Mouse (Mus musculus) testis, adult 2 months (tissue): ENCODE results near the gene Glod4. TPM values are rescaled to one million over a fixed set of nuclear protein-coding genes. Genes with fewer than 3 reads are reported as not detected.

Experiments used
- H3K27ac ChIP-seq: fragments of 200-500 bp; 2 replicates; pipeline ENCODE4 v1.5.1; 2012; ENCODE audit warnings: low read depth, low read length; ENCODE audit not compliant: control insufficient read depth, insufficient read depth
- H3K27me3 ChIP-seq: fragments of 200-500 bp; 2 replicates; pipeline ENCODE4 v1.6.1; 2012; ENCODE audit warnings: mild to moderate bottlenecking, low read length, moderate library complexity; ENCODE audit not compliant: control insufficient read depth, insufficient read depth
- H3K36me3 ChIP-seq: fragments of 200-500 bp; 2 replicates; pipeline ENCODE4 v1.6.1; 2012; ENCODE audit warnings: mild to moderate bottlenecking, low read length; ENCODE audit not compliant: control insufficient read depth, insufficient read depth
- H3K4me1 ChIP-seq: fragments of 200-500 bp; 2 replicates; pipeline ENCODE4 v1.6.1; 2012; ENCODE audit warnings: low read length; ENCODE audit not compliant: control insufficient read depth, insufficient read depth
- H3K4me3 ChIP-seq: fragments of 200-500 bp; 2 replicates; pipeline ENCODE4 v1.5.1; 2012; ENCODE audit warnings: low read depth, mild to moderate bottlenecking, low read length, moderate library complexity, mixed read lengths; ENCODE audit not compliant: control insufficient read depth
- CTCF ChIP-seq: fragments of 200-500 bp; IDR thresholded peaks from 2 replicates; pipeline ENCODE4 v1.5.1; 2012; ENCODE audit warnings: low read depth, mild to moderate bottlenecking, inconsistent platforms, low read length, moderate library complexity; ENCODE audit not compliant: control insufficient read depth, insufficient read depth, insufficient replicate concordance
- POLR2A ChIP-seq: fragments of 200-500 bp; IDR thresholded peaks from 2 replicates; pipeline ENCODE4 v1.6.1; 2012; ENCODE audit warnings: low read depth, mild to moderate bottlenecking, inconsistent platforms, low read length, moderate library complexity; ENCODE audit not compliant: control insufficient read depth
- polyA plus RNA-seq: library from polyadenylated mRNA; depleted of rRNA; stranded (reverse); fragments of >200 nt; gene quantifications from 2 replicates; pipeline ENCODE4 v1.2.3, GENCODE M21; 2012

The Glod4 gene
- polyA plus RNA-seq, 1 experiment: 9.4 TPM

- TF ChIP-seq CTCF (no peak), POLR2A (no peak)
- Histone ChIP-seq H3K27ac (peak overlapping the region; percentile 23), H3K4me3 (no peak overlapping the region), H3K4me1 (no peaks in the 10 kb centered on the region), H3K27me3 (no peaks in the 10 kb centered on the region), H3K36me3 (no peaks in the 10 kb centered on the region; the same call in 1 of the 2 replicates)
Observed at GRCm38 (mm10) chr11:76268001-76268459, 24.5 kb upstream of the Glod4 start.

GRCm38 (mm10) chr11:76267550-76267949, 24.0 kb upstream of the Glod4 start:
- Histone ChIP-seq H3K4me1 (no peaks in the 10 kb centered on the region), H3K27me3 (no peaks in the 10 kb centered on the region), H3K36me3 (no peaks in the 10 kb centered on the region; the same call in 1 of the 2 replicates), H3K27ac (no peak overlapping the region), H3K4me3 (no peak overlapping the region)
- TF ChIP-seq POLR2A: no peak
- TF ChIP-seq CTCF: no peak

DNA sequence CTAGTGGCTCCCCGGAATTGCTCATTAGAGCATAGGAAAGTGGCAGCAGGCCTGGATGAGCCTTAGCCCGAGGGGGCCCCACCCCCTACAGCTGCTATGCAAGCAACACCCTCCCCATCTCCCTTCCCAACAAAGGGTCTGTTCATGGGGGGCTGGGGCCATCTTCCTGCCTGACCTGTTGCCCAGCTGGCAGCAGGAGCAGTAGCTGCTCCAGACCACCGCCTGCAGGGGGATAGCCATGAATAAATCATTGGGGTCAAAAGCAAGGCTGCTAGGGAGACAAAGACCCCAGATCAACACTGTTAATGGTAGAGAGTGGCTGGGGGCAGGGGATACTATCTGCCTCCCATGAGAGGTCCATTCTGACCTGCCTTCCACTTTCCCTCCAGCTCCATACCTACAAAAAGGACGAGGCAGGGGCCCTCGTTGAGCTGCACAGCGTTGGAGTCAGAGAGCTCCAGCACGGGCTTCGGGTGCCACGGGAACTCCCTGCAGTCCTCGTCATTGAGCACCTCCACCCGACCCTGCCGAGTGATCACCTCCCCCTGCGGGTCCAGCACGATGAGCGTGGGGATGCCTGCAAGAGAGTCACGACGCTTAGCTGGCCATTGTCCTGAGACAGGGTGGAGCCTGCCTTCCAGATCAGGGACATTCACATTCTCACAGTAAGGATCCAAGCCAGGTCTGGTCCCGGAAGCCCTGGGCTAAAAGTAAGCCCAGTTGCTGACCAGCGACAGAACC, 19.3 kb upstream of the Glod4 start:
- no peaks in the 10 kb centered on the region for H3K4me1 ChIP-seq
- H3K4me3 ChIP-seq: no peak overlapping the region
- TF ChIP-seq CTCF (no peak), POLR2A (no peak)
- no peaks in the 10 kb centered on the region for H3K27me3 ChIP-seq
- H3K36me3 ChIP-seq: no peaks in the 10 kb centered on the region; the same call in 1 of the 2 replicates
- no peak overlapping the region for H3K27ac ChIP-seq

GRCm38 (mm10) chr11:76261224-76261623, 17.7 kb upstream of the Glod4 start:
- H3K4me1 ChIP-seq: no peaks in the 10 kb centered on the region
- no peaks in the 10 kb centered on the region for H3K27me3 ChIP-seq
- no peak overlapping the region for H3K4me3 ChIP-seq
- no peak for TF ChIP-seq POLR2A
- no peak overlapping the region for H3K27ac ChIP-seq
- no peaks in the 10 kb centered on the region; the same call in 1 of the 2 replicates for H3K36me3 ChIP-seq

GRCm38 (mm10) chr11:76260208-76261050, 16.9 kb upstream of the Glod4 start:
- H3K4me3 ChIP-seq: no peak overlapping the region
- no peaks in the 10 kb centered on the region for H3K27me3 ChIP-seq
- H3K27ac ChIP-seq: no peak overlapping the region
- H3K4me1 ChIP-seq: no peaks in the 10 kb centered on the region
- no peaks in the 10 kb centered on the region; the same call in 1 of the 2 replicates for H3K36me3 ChIP-seq
- no peak for TF ChIP-seq CTCF
- no peak for TF ChIP-seq POLR2A

DNA sequence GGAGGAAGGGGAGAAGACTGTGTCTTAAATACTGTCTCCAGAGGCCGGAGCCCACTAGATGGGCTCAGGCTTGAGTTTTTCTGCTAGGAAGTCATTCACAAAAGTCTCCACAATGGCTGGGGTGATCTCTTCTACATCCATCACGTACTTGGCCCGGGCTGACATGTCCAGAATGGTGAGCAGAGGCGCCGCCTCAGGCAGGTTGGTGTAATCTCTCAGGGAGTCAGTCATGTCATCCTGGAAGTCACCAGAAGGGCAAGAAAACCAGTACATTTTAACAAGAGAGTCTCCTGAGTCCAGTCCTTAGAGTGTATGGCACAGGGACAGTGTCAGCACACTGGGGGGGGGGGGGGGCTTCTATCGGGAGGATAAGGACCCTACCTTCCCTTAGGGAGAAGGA, 15.0 kb upstream of the Glod4 start:
- Histone ChIP-seq H3K4me3 (no peak overlapping the region), H3K27ac (no peak overlapping the region), H3K27me3 (no peaks in the 10 kb centered on the region), H3K4me1 (no peaks in the 10 kb centered on the region), H3K36me3 (no peaks in the 10 kb centered on the region; the same call in 1 of the 2 replicates)
- no peak for TF ChIP-seq CTCF
- no peak for TF ChIP-seq POLR2A

DNA sequence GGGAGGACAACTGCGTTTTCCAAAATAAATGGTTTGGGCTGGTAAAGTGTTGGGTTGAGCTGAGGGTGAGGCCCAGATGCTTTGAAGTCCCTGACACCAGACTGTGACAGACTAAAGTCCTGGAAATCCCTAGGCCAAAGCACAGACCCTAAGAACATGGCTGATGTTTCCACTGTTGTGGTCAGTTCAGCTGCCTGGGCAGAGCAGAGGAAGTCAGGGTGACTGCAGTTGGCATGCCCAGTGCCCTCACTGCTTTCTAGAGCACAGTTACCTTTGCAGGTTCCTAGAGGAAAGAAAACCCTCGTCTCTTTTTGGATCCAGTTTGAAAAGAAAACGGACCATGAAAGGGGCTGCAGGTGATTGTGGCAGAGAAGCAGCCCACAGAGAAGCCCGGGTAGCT, 13.9 kb upstream of the Glod4 start:
- Histone ChIP-seq H3K27me3 (no peaks in the 10 kb centered on the region), H3K27ac (no peak overlapping the region), H3K36me3 (no peaks in the 10 kb centered on the region; the same call in 1 of the 2 replicates), H3K4me3 (no peak overlapping the region), H3K4me1 (no peaks in the 10 kb centered on the region)
- no peak for TF ChIP-seq CTCF
- no peak for TF ChIP-seq POLR2A
